Mouse (Mus musculus): ENCODE data around the gene Vmn1r203.
"Not testable (repeated sequence)": the region's sequence is repeated elsewhere in the genome, so short reads cannot be mapped to it uniquely, and the experiment has no call there.

The Vmn1r203 gene

DNA sequence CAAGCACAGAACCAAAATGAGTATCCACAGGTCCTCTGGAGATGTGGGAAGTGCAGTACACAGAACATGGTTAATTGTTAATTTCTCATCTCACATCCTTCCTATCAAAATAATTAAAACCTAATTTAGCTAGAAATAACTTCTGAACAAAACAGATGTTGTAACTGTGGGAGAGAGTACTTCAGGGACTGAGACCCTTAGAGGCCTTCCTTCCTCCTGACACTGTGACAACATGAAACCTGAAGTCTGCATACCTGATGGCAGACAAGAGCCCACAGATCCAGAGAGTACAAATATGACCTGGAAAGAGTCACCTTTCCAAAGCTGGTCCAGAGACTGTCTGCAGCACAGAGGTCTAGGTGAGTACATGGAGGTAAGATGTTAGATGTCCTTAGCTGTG lies at the start of gene Vmn1r203:
TSS of gene Vmn1r203 (plus strand) at position 301 of the 400 bp plus-strand sequence.
- DNase-seq (ENCODE audit: low spot score in 2 of 2), result no peak

DNA sequence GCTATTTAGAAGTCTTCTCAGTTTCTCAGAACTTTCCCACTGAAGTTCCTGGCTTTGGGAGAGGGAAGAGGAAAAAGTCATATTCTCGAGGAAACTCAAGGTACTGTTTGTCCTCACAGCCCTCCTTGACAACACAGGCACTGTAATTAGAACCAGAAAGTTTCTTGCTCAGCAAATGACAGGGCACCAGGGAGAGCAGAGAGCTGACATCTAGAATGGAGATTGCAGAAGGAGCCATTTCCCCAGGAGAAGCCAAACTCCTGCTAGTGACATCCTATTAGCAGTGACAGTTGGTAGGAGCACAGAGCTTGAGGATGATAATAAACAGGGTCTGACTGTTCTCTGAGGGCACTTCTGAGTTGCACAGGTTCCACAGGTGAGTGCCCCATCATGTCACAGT lies 46.3 kb upstream of the Vmn1r203 start, which contains the start of gene Vmn1r201:
TSS of gene Vmn1r201 (plus strand) at position 301 of the 400 bp plus-strand sequence.
- no peak for DNase-seq (ENCODE audit: low spot score in 2 of 2)

DNA sequence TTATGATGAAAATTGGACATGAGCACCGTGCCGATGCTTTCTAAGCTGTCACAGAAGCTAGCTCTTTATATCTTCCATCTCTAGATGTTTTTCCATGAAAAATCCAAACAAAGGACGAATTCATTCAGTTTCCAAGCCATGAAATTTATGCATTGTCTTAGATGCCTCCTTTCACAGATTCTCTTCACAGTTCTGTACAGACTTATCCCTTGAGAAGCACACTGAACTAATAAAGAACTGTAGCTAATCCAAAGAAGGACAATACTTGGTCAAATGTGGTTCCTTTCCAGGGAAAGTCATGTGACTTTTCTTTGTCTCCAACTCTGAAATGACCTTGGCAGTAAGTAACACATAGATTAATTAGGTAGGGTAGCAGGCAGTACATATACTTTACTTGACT lies 15.5 kb upstream of the Vmn1r203 start:
- DNase-seq (ENCODE audit: low spot score in 2 of 2), result no peak

DNA sequence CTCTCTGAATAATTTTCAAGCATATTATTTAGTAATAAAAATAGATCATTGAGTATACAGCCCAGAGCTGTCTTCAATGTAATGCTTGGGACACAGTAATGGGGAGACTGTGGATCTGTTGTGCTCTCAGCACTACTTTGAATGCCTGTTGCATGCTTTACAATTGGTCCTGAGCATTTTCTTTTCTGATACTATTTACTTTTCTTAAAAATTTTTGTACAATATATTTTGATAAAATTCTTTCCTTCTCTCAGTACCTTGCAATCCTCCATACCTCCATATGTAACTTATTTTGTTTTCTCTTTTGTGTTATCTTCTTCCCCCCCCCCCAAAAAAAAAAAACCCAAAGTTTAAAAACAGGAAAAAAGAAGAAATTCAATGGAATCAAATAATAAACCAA lies 12.6 kb upstream of the Vmn1r203 start, which contains the start of gene Vmn1r202:
TSS of gene Vmn1r202 (minus strand) at position 101 of the 400 bp plus-strand sequence.
- no peak for DNase-seq (ENCODE audit: low spot score in 2 of 2)

DNA sequence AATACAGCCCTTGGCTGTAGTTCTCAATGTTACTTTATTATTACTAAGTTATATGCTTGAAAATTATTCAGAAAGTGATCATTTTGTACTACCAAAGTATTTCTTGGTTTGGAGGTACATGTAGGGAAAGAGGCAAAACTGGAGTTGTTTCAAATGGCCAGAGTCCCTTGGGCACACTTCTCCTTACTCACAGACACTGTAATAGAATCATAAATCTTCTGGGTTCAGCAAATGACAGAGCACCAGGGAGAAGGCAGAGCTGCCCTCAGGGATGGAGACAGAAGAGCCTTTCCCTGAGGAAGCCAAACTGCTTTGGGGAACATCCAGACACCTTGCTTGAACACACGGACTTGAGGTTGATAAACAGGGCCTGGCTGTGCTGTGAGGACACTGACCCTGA lies 35.0 kb downstream of the Vmn1r203 start, which contains the start of gene Vmn1r204:
TSS of gene Vmn1r204 (plus strand) at position 301 of the 400 bp plus-strand sequence.
- DNase-seq (ENCODE audit: low spot score in 2 of 2), result not testable (repeated sequence)

DNA sequence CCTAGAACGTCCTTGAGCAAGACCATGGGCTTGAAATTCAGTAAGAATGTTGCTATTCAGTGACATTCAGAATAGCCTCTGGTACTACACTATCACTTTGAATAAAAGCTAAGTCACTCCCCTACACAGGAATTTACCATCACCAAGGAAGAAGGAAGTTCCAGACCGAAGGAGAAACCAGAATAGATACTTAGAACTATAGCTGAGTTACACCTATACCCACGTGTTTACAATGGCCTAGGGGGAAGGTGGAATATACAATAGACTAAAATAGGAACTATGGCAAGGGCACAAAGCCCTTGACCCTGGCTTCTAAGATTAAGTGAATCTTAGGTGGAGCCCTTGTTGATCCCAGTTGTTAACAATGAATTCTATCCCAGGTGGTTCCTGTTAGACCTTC lies 57.0 kb downstream of the Vmn1r203 start:
- DNase-seq (ENCODE audit: low spot score in 2 of 2), result not testable (repeated sequence)

All from heart, adult 9 months (tissue).